Mouse (Mus musculus) ES-CJ7 (cell line): ENCODE measurements around the gene Rhbdl2.

Source experiments
- DNase-seq: peaks from one replicate; pipeline ENCODE4 v3.0.0; 2011; ENCODE audit warnings: low read depth, low spot score

Gene Rhbdl2

GRCm38 (mm10) chr4:123814030-123814501 is 26.4 kb downstream of the Rhbdl2 start:
- no peak for DNase-seq

GRCm38 (mm10) chr4:123819093-123819610 is 31.5 kb downstream of the Rhbdl2 start:
- DNase-seq = peak; percentile 79

- DNase-seq = peak; percentile 61
These were observed 54.5 kb downstream of the Rhbdl2 start for GRCm38 (mm10) chr4:123842126-123842525.

- no peak for DNase-seq
These were observed 69.2 kb downstream of the Rhbdl2 start for GRCm38 (mm10) chr4:123856888-123857287.

- no peak for DNase-seq
These were observed 70.4 kb downstream of the Rhbdl2 start for GRCm38 (mm10) chr4:123858090-123858489.

- DNase-seq = no peak
These were observed 71.7 kb downstream of the Rhbdl2 start, which contains the start of gene 4933427I04Rik for GRCm38 (mm10) chr4:123859379-123859778. 4933427I04Rik (plus strand) TSS chr4:123859679.

- no peak for DNase-seq
These were observed 72.1 kb downstream of the Rhbdl2 start for GRCm38 (mm10) chr4:123859803-123860202.

- DNase-seq = no peak
These were observed 72.9 kb downstream of the Rhbdl2 start for GRCm38 (mm10) chr4:123860621-123861020.
